Mouse (Mus musculus) kidney, postnatal 0 days (tissue): ENCODE data around the gene Gm7971. TPM values are rescaled to one million over a fixed set of nuclear protein-coding genes. Genes with fewer than 3 reads are reported as not detected.
"Not testable (repeated sequence)": the region's sequence is repeated elsewhere in the genome, so short reads cannot be mapped to it uniquely, and the experiment has no call there.

Source experiments
- ATAC-seq: fragments of 200-750 bp; cut with Nextera tagmentation; replicated peaks from 2 replicates; pipeline ENCODE4 v1.8.0; 2017; ENCODE audit warnings: low read depth, moderate number of reproducible peaks, moderate TSS enrichment, moderate library complexity; ENCODE audit not compliant: low FRiP score
- DNase-seq: peaks from one replicate; pipeline ENCODE4 v3.0.0-alpha.2; 2016; ENCODE audit warnings: low spot score
- H3K27ac ChIP-seq: fragments of 300-500 bp; sonication (generic); 2 replicates; pipeline ENCODE4 v1.5.1; 2014; ENCODE audit warnings: mild to moderate bottlenecking
- H3K27me3 ChIP-seq: fragments of 300-500 bp; sonication (generic); 2 replicates; pipeline ENCODE4 v1.6.1; 2014; ENCODE audit warnings: low read length, mixed read lengths; ENCODE audit not compliant: insufficient read depth
- H3K36me3 ChIP-seq: fragments of 300-500 bp; sonication (generic); 2 replicates; pipeline ENCODE4 v1.6.1; 2014; ENCODE audit warnings: low read length, mixed read lengths; ENCODE audit not compliant: insufficient read depth
- H3K4me1 ChIP-seq: fragments of 300-500 bp; sonication (generic); replicated peaks from 2 replicates; pipeline ENCODE4 v1.6.1; 2014; ENCODE audit warnings: antibody characterized with exemption, low read length, mixed read lengths; ENCODE audit not compliant: insufficient read depth
- H3K4me2 ChIP-seq: fragments of 300-500 bp; sonication (generic); 2 replicates; pipeline ENCODE4 v1.6.1; 2014; ENCODE audit warnings: mild to moderate bottlenecking, low read length, moderate library complexity, mixed read lengths
- H3K4me3 ChIP-seq: fragments of 300-500 bp; sonication (generic); replicated peaks from 2 replicates; pipeline ENCODE4 v1.5.1; 2014; ENCODE audit warnings: low read depth, low read length
- H3K9ac ChIP-seq: fragments of 300-500 bp; sonication (generic); 2 replicates; pipeline ENCODE4 v1.6.1; 2014; ENCODE audit warnings: low read depth, low read length
- H3K9me3 ChIP-seq: fragments of 300-500 bp; sonication (generic); replicated peaks from 2 replicates; pipeline ENCODE4 v1.6.1; 2016; ENCODE audit warnings: low read length, inconsistent platforms, mixed read lengths
- WGBS: fragments of 180-500 bp; shearing (Covaris S2); extraction: QIAGEN DNeasy Blood & Tissue Kit; methylation state at CpG from one replicate; pipeline ENCODE4 v1.1.7; 2014; 5-methylcytosine and 5-hydroxymethylcytosine counted together
- polyA plus RNA-seq: library from polyadenylated mRNA; unstranded; fragments of >200 nt; fragmentation: Nextera tagmentation; extraction: Ambion mirVana; gene quantifications from 2 replicates; pipeline ENCODE4 v1.2.1, GENCODE M21; 2015

Gm7971 gene
- polyA plus RNA-seq: not detected in 2 replicates

GRCm38 (mm10) chr5:95594775-95595174 lies at the start of gene Gm7971:
TSS of gene Gm7971 (minus strand) at chr5:95594875.
- WGBS: no CpG with 5 or more reads among the region's 1 CpGs
- not testable (repeated sequence) for ATAC-seq, H3K27me3 ChIP-seq, DNase-seq, H3K9ac ChIP-seq, H3K27ac ChIP-seq, H3K36me3 ChIP-seq, H3K4me1 ChIP-seq, H3K4me2 ChIP-seq, H3K4me3 ChIP-seq, H3K9me3 ChIP-seq

Other genes with a start within 250 kb of the Gm7971 start
- not detected in 2 replicates for gene D5Ertd577e, start 138.1 kb downstream of the Gm7971 start, polyA plus RNA-seq
- not detected in 2 replicates for gene Gm3286, start 84.1 kb downstream of the Gm7971 start, polyA plus RNA-seq
- not detected in 2 replicates for gene Gm7978, start 141.3 kb upstream of the Gm7971 start, polyA plus RNA-seq
- not detected in 2 replicates for gene Gm7982, start 147.1 kb upstream of the Gm7971 start, polyA plus RNA-seq
- not detected in 2 replicates for gene E330014E10Rik, start 181.1 kb upstream of the Gm7971 start, polyA plus RNA-seq